Mouse (Mus musculus): ENCODE measurements around the gene Phka1. TPM values are rescaled to one million over a fixed set of nuclear protein-coding genes. Genes with fewer than 3 reads are reported as not detected.

Gene Phka1
- polyA plus RNA-seq, 1 experiment from 2014 or later, result 5.1 TPM

DNA sequence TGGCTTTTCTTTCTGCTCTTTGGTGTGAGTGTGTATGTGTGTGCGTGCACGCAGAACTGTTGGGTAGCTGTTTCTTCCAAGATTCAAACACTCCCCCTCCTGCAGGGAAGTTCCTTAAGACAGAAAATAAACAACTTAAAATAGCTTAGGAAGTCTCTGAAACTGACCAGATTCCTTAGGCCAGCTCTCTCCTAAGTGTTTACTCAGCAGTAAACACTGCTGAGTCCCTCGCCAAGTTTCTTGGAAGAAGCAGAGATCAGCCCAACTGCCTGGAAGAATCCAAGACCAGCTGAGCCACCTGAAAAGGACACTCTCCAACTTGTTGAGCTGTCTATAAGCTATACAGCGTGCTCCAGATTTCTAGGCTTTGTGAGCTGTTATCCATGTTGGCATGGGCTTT, 134.8 kb downstream of the Phka1 start:
- Histone ChIP-seq H3K27me3 (replicated peaks) (no peaks in the 10 kb centered on the region; the same call in 1 of the 2 replicates), H3K4me2 (replicated peaks) (no peak overlapping the region), H3K4me1 (replicated peaks) (no peaks in the 10 kb centered on the region), H3K9me3 (no peaks in the 10 kb centered on the region), H3K4me3 (replicated peaks) (no peak overlapping the region), H3K9ac (no peak overlapping the region), H3K36me3 (no peaks in the 10 kb centered on the region), H3K27ac (no peak overlapping the region)
- WGBS, result 40% methylated on average over 4 of the region's 4 CpGs
- ATAC-seq, result peak; percentile 43; the same call in 1 of the 2 replicates

DNA sequence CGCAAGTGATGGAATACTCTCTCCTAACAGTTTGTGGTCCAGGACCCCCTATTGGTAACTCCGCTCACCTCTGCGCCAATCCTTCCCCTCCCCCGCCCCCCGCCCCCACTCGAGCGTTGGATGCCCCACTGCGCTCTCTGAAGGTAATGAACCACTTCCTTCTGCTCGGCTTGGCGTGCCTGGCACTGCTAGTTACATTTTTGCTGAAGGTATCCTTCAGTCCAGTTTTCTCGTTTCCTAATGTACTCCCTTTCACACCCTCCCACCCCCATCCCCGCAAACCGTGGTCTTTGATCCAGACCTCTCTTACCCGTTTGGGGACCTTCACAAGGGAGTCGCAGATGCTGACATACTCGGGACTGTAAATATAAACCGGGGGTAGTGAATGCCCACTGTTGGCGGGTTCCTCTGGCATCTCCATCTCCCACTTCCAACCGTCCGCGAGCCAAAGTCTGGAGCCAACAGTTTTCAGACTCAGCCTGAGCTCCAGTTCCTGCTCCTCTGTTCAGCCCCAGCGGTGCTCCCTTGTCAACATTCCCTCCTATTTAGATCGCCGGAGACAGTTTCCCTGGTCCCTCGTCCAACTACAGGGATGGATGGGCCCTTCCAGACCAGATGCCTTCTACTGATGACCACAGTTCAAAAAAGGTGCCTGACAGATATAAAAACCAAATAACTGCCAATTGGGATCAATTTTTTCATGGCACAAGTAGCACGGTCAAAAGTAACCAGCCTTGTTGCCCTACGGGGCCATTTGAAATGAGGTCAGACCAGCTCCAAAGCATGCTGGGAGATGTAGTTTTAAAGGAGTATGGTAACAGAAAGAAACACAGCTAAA, 139.2 kb downstream of the Phka1 start, which contains the start of gene Hdac8:
Gene Hdac8 (minus strand): TSS at position 716 of the 838 bp plus-strand sequence.
- Histone ChIP-seq H3K4me3 (replicated peaks) (peak within 1 kb of the TSS; percentile 48), H3K4me2 (replicated peaks) (peak within 1 kb of the TSS; percentile 60), H3K27ac (no peak within 1 kb of the TSS), H3K27me3 (replicated peaks) (no peaks in the 10 kb centered on the region; the same call in 1 of the 2 replicates), H3K9ac (peak within 1 kb of the TSS; percentile 37), H3K9me3 (no peaks in the 10 kb centered on the region), H3K4me1 (replicated peaks) (no peaks in the 10 kb centered on the region), H3K36me3 (no peaks in the 10 kb centered on the region)
- 12% methylated on average over 27 of the region's 27 CpGs for WGBS
- ATAC-seq, result peak; percentile 91

DNA sequence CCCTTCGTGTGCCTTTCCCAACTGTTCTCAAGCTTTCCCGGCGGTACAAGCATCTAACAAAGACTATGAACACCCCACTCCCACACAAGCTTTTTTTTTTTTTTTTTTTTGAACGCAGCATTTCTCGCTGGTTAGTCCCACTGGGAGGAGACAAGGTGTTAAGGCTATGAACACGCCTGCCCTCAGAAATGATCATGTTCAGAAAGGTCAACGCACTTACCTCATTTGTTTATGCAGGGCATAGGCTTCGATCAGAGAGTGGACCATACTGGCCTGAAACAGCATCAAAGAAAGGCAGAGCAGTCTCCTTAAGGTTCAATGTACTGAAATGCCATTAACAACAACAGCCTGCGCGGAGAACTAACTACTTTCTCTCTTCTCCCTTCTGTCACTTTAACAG, 139.9 kb downstream of the Phka1 start:
- Histone ChIP-seq H3K36me3 (no peaks in the 10 kb centered on the region), H3K27me3 (replicated peaks) (no peaks in the 10 kb centered on the region; the same call in 1 of the 2 replicates), H3K4me3 (replicated peaks) (peak overlapping the region; percentile 48), H3K27ac (no peak overlapping the region), H3K4me2 (replicated peaks) (peak overlapping the region; percentile 60), H3K9me3 (no peaks in the 10 kb centered on the region), H3K4me1 (replicated peaks) (no peaks in the 10 kb centered on the region), H3K9ac (peak overlapping the region; percentile 8; the same call in 1 of the 2 replicates)
- ATAC-seq, result no peak
- WGBS, result 32% methylated on average over 10 of the region's 10 CpGs

DNA sequence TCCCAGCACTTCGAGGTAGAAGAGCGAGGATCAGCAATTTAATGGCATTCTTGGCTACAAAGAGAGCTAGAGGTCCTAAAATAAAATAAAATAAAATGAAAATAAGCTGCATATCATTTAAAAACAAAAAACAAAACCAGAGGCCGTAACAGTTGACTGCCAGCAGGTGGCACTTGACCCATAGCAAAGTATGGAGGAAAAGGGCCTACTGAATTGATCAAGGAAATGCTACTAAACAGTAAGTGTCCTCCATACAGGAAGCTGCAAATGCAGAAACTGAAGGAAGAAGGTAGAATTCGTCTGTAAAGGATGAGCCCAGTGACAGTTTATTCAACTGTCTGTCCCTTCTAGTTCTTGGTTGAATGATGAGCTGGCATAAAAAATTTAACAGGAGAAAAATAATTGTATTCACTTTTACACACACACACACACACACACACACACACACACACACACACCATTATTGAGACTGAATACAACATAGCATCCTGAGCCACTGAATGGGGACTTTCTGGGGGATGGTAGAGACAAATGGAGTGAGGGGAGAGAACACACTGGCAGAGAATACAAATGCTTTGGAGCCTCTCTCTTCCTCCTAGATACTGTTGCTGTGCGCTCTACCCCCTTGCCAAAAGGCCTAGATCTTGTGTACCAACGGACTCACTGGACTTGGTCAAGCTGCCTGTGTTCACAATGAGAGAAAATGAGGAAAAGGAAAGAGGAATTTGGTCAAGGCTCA, 149.9 kb downstream of the Phka1 start:
- no peak overlapping the region for H3K4me3 ChIP-seq (replicated peaks)
- ATAC-seq, result no peak
- no peak overlapping the region for H3K9ac ChIP-seq
- no peaks in the 10 kb centered on the region for H3K27me3 ChIP-seq (replicated peaks)
- H3K9me3 ChIP-seq, result no peaks in the 10 kb centered on the region
- 58% methylated on average over 6 of the region's 6 CpGs for WGBS
- no peaks in the 10 kb centered on the region for H3K36me3 ChIP-seq
- H3K4me1 ChIP-seq (replicated peaks), result no peaks in the 10 kb centered on the region
- no peak overlapping the region for H3K4me2 ChIP-seq (replicated peaks)
- H3K27ac ChIP-seq, result no peak overlapping the region

DNA sequence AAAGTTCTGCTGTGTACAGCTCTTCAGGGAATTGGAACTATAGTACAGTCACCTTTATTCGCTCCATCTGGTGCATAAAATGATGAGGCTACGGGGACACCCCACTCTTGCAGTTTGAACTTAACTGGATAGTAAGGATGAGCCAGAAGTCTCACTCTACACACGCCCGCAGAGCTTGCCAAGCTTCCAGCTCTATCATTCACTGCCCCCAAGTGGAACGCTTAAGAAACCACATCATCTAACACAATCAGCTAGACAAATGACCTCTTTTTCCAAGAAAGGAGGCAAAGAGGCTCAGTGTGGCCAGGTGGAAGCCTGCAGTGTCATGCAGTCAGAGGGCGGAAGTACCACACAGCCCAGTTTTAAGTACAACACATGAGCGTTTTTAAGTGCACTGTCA, 158.5 kb downstream of the Phka1 start:
- Histone ChIP-seq H3K27ac (no peak overlapping the region), H3K4me3 (replicated peaks) (no peak overlapping the region), H3K9ac (no peak overlapping the region), H3K27me3 (replicated peaks) (peaks cover 5% of the 10 kb centered on the region; the same call in 1 of the 2 replicates), H3K4me1 (replicated peaks) (no peaks in the 10 kb centered on the region), H3K36me3 (no peaks in the 10 kb centered on the region), H3K4me2 (replicated peaks) (no peak overlapping the region), H3K9me3 (no peaks in the 10 kb centered on the region)
- no peak for ATAC-seq
- WGBS, result 80% methylated on average over 7 of the region's 7 CpGs

DNA sequence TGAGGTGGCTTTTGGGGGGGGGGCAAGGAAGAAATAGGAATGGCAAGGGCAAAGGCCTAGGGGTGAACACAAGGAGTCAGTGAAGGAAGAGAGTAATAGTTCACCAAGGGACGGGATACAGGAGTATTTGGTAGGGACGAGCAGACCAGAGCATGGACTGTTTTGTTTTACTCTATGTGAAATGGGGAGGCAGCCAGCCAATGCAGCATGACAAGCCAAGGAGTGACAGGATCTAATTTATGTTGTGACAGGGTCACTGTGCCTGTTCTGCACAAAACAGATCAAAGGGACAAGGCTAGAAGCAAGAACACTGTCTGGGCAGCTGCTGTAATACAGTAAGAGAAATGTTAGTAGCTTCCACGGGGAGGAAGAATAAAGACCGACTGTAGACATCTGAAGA, 164.4 kb downstream of the Phka1 start:
- H3K9ac ChIP-seq, result no peak overlapping the region
- H3K27ac ChIP-seq, result no peak overlapping the region
- no peaks in the 10 kb centered on the region for H3K36me3 ChIP-seq
- no peak overlapping the region for H3K4me2 ChIP-seq (replicated peaks)
- H3K4me3 ChIP-seq (replicated peaks), result no peak overlapping the region
- WGBS, result 68% methylated on average over 4 of the region's 4 CpGs
- H3K9me3 ChIP-seq, result no peaks in the 10 kb centered on the region
- H3K4me1 ChIP-seq (replicated peaks), result no peaks in the 10 kb centered on the region
- no peaks in the 10 kb centered on the region for H3K27me3 ChIP-seq (replicated peaks)
- ATAC-seq, result no peak

DNA sequence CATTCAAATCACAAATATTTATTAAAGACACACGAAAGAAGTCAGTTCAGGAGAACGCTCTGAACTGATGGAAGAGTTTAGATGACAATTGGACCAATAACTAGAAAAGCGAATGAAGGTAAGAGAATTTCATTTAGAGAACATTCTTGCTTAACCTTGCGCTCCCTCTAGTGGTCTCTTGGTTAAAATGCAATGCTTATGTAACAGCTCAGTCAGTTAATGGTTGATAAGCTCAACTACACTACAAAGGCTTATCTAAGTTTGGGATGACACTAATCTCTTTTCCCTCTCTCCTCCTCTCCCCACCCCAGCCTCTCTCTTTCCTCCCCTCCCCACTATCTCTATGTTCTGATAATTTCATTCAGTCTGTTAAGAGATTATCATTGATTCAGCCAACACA, 165.1 kb downstream of the Phka1 start:
- whole genome bisulfite sequencing, result 34% methylated on average over 4 of the region's 4 CpGs
- Histone ChIP-seq H3K4me3 (replicated peaks) (no peak overlapping the region), H3K27me3 (replicated peaks) (no peaks in the 10 kb centered on the region), H3K9me3 (no peaks in the 10 kb centered on the region), H3K9ac (no peak overlapping the region), H3K4me2 (replicated peaks) (no peak overlapping the region), H3K27ac (no peak overlapping the region), H3K4me1 (replicated peaks) (no peaks in the 10 kb centered on the region), H3K36me3 (no peaks in the 10 kb centered on the region)
- ATAC-seq, result no peak

DNA sequence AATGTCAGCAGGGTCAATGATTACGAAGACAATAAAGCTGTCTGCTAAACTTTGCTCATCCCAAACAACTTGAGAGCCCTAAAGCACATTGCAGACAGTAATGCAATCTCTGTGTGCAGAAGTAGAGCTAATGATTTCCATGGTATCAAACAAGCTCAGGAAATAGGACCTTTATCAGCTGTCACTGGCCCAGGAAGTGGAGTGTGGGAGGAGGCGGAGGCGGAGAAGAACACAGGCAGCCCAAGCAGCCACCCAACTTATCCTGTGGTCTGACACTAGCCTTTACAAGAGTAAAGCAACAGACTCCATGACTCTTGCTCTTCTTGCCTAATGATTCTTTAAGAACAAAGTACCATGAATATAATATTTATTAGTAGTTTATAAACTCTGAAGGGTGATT, 165.6 kb downstream of the Phka1 start:
- Histone ChIP-seq H3K4me1 (replicated peaks) (no peaks in the 10 kb centered on the region), H3K27me3 (replicated peaks) (no peaks in the 10 kb centered on the region), H3K4me3 (replicated peaks) (no peak overlapping the region), H3K4me2 (replicated peaks) (no peak overlapping the region), H3K27ac (no peak overlapping the region), H3K9me3 (no peaks in the 10 kb centered on the region), H3K36me3 (no peaks in the 10 kb centered on the region), H3K9ac (no peak overlapping the region)
- ATAC-seq, result no peak
- WGBS, result 84% methylated on average over 3 of the region's 3 CpGs

DNA sequence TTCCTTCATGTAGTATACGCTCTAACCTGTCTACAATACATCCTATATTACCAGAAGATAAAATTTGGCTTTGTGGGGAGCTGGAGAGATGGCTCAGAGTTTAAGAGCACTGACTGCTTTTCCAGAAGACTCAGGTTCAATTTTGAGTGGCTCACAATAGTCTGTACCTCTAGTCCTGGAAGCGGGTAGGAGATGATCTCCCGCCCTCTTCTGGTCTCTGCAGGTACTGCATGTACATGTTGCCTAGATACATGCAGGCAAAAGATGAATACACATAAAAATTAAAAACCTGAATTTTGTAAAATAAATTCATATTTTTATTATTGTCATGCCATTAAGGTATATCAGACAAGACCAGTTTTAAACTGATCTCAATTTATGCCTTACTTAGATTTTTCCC, 167.3 kb downstream of the Phka1 start:
- no peaks in the 10 kb centered on the region for H3K27me3 ChIP-seq (replicated peaks)
- H3K9ac ChIP-seq, result no peak overlapping the region
- WGBS, result 32% methylated on average over 3 of the region's 3 CpGs
- H3K36me3 ChIP-seq, result no peaks in the 10 kb centered on the region
- no peak overlapping the region for H3K27ac ChIP-seq
- H3K4me3 ChIP-seq (replicated peaks), result no peak overlapping the region
- H3K9me3 ChIP-seq, result no peaks in the 10 kb centered on the region
- H3K4me2 ChIP-seq (replicated peaks), result no peak overlapping the region
- no peak for ATAC-seq
- no peaks in the 10 kb centered on the region for H3K4me1 ChIP-seq (replicated peaks)

DNA sequence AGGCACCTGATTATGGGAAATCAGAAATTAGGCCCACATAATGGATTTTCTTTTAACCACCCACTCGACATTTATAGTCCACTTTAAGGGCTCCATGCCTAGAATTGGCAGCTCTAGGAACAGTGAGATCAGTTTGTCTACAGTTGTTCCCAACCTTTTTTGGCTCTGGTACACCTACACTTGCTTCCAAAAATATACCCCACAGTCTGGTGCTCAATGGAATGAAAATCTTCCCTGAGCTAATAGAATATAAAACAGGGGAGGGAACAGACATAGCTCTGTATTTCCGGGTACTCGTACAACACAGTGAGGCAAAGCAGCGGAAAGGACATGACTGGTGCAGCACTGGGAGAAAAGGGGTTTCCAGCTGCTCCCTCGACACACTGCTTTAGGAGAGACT, 168.5 kb downstream of the Phka1 start:
- ATAC-seq, result no peak
- 87% methylated on average over 5 of the region's 5 CpGs for WGBS
- Histone ChIP-seq H3K4me1 (replicated peaks) (no peaks in the 10 kb centered on the region), H3K4me3 (replicated peaks) (no peak overlapping the region), H3K4me2 (replicated peaks) (no peak overlapping the region), H3K27ac (no peak overlapping the region), H3K27me3 (replicated peaks) (0 out of 2 replicates have a peak, but pooled peaks cover 3% of the 10 kb centered on the region), H3K36me3 (no peaks in the 10 kb centered on the region), H3K9ac (no peak overlapping the region), H3K9me3 (no peaks in the 10 kb centered on the region)
